Mouse (Mus musculus) MEL (cell line): ENCODE measurements around the gene Ntmt1. TPM values are rescaled to one million over a fixed set of nuclear protein-coding genes. Genes with fewer than 3 reads are reported as not detected.

Experiments used
- DNase-seq: peaks from one replicate; pipeline ENCODE4 v3.0.0; 2011; ENCODE audit warnings: low read depth, low spot score
- H3K27ac ChIP-seq: 2 replicates; pipeline ENCODE4 v1.5.1; 2012; ENCODE audit warnings: low read depth, mild to moderate bottlenecking, control low read depth, low read length, moderate library complexity; ENCODE audit not compliant: control insufficient read depth
- H3K27me3 ChIP-seq, 2 experiments: fragments of 150-350 bp in 1 of 2; sonication (generic) in 1 of 2; 2 replicates each; pipeline ENCODE4 v1.6.1; 2012; ENCODE audit warnings: low read length in 2 of 2, mild to moderate bottlenecking in 2 of 2, improper control_type of control experiment in 1 of 2, moderate library complexity in 1 of 2; ENCODE audit not compliant: insufficient read depth in 2 of 2, control insufficient read depth in 1 of 2
- H3K36me3 ChIP-seq, 2 experiments: 2 replicates each; pipeline ENCODE4 v1.6.1; 2012 to 2014; ENCODE audit warnings: low read length in 2 of 2, improper control_type of control experiment in 1 of 2, inconsistent platforms in 1 of 2, mild to moderate bottlenecking in 1 of 2; ENCODE audit not compliant: insufficient read depth in 2 of 2, control insufficient read depth in 1 of 2
- H3K4me1 ChIP-seq, 2 experiments: fragments of 150-350 bp in 1 of 2; sonication (generic) in 1 of 2; 2 replicates each; pipeline ENCODE4 v1.6.1; 2012; ENCODE audit warnings: low read length in 2 of 2, improper control_type of control experiment in 1 of 2, mild to moderate bottlenecking in 1 of 2; ENCODE audit not compliant: insufficient read depth in 2 of 2, control insufficient read depth in 1 of 2
- H3K4me3 ChIP-seq, 2 experiments: fragments of 150-350 bp in 1 of 2; sonication (generic) in 1 of 2; 2 replicates each; pipeline ENCODE4 v1.5.1; 2012; ENCODE audit warnings: low read depth in 2 of 2, low read length in 2 of 2, mild to moderate bottlenecking in 2 of 2, moderate library complexity in 2 of 2, control low read depth in 1 of 2, improper control_type of control experiment in 1 of 2; ENCODE audit not compliant: control insufficient read depth in 1 of 2, insufficient read depth in 1 of 2
- H3K79me2 ChIP-seq: 2 replicates; pipeline ENCODE4 v1.6.1; 2012; ENCODE audit warnings: mild to moderate bottlenecking, low read length, moderate library complexity; ENCODE audit not compliant: control insufficient read depth, poor library complexity, insufficient read depth
- H3K9ac ChIP-seq: 2 replicates; pipeline ENCODE4 v1.6.1; 2012; ENCODE audit warnings: low read depth, mild to moderate bottlenecking, control low read depth, low read length, moderate library complexity; ENCODE audit not compliant: control insufficient read depth, poor library complexity, severe bottlenecking
- H3K9me3 ChIP-seq: fragments of 150-350 bp; sonication (generic); replicated peaks from 2 replicates; pipeline ENCODE4 v1.6.1; 2012; ENCODE audit warnings: mild to moderate bottlenecking, low read length, improper control_type of control experiment, moderate library complexity; ENCODE audit not compliant: insufficient read depth
- BHLHE40 ChIP-seq: IDR thresholded peaks from 2 replicates; pipeline ENCODE4 v1.6.1; 2012; ENCODE audit warnings: low read depth, mild to moderate bottlenecking, inconsistent platforms, low read length, improper control_type of control experiment, borderline replicate concordance
- CHD1 ChIP-seq: IDR thresholded peaks from 2 replicates; pipeline ENCODE4 v1.6.1; 2012; ENCODE audit warnings: low read depth, mild to moderate bottlenecking, inconsistent platforms, low read length, improper control_type of control experiment
- CHD2 ChIP-seq: IDR thresholded peaks from 2 replicates; pipeline ENCODE4 v1.6.1; 2011; ENCODE audit warnings: low read length, improper control_type of control experiment
- EP300 ChIP-seq, 2 experiments: IDR thresholded peaks; 2 replicates each; pipeline ENCODE4 v1.6.1; 2011; ENCODE audit warnings: improper control_type of control experiment in 2 of 2, low read length in 2 of 2, low read depth in 1 of 2, mild to moderate bottlenecking in 1 of 2
- GABPA ChIP-seq: IDR thresholded peaks from 2 replicates; pipeline ENCODE4 v1.6.1; 2012; ENCODE audit warnings: low read depth, mild to moderate bottlenecking, inconsistent platforms, low read length, improper control_type of control experiment, moderate library complexity
- GATA1 ChIP-seq: IDR thresholded peaks from 2 replicates; pipeline ENCODE4 v1.6.1; 2011; ENCODE audit warnings: low read depth, low read length, improper control_type of control experiment
- JUND ChIP-seq: IDR thresholded peaks from 2 replicates; pipeline ENCODE4 v1.6.1; 2011; ENCODE audit warnings: low read depth, mild to moderate bottlenecking, improper control_type of control experiment, low read length
- KAT2A ChIP-seq: conservative IDR thresholded peaks from 2 replicates; pipeline ENCODE4 v1.6.1; 2012; ENCODE audit warnings: low read depth, low read length, improper control_type of control experiment, inconsistent platforms
- MAFK ChIP-seq: IDR thresholded peaks from 2 replicates; pipeline ENCODE4 v1.6.1; 2011; ENCODE audit warnings: low read depth, mild to moderate bottlenecking, low read length, improper control_type of control experiment, borderline replicate concordance
- MAX ChIP-seq: IDR thresholded peaks from 2 replicates; pipeline ENCODE4 v1.6.1; 2011; ENCODE audit warnings: low read length, improper control_type of control experiment
- MAZ ChIP-seq: IDR thresholded peaks from 2 replicates; pipeline ENCODE4 v1.6.1; 2012; ENCODE audit warnings: low read depth, mild to moderate bottlenecking, inconsistent platforms, low read length, improper control_type of control experiment
- MYB ChIP-seq: IDR thresholded peaks from 2 replicates; pipeline ENCODE4 v1.6.1; 2011; ENCODE audit warnings: mild to moderate bottlenecking, low read depth, low read length, improper control_type of control experiment
- MYC ChIP-seq: IDR thresholded peaks from 2 replicates; pipeline ENCODE4 v1.6.1; 2011; ENCODE audit warnings: low read depth, mild to moderate bottlenecking, low read length, improper control_type of control experiment, moderate library complexity
- NELFE ChIP-seq: IDR thresholded peaks from 2 replicates; pipeline ENCODE4 v1.6.1; 2011; ENCODE audit warnings: low read depth, low read length, improper control_type of control experiment
- POLR2AphosphoS2 ChIP-seq: IDR thresholded peaks from 2 replicates; pipeline ENCODE4 v1.6.1; 2011; ENCODE audit warnings: low read length, improper control_type of control experiment
- POLR2AphosphoS5 ChIP-seq: IDR thresholded peaks from 2 replicates; pipeline ENCODE4 v1.6.1; 2012; ENCODE audit warnings: low read depth, borderline replicate concordance, mild to moderate bottlenecking, inconsistent platforms, low read length, moderate library complexity, mixed read lengths
- RAD21 ChIP-seq: IDR thresholded peaks from 2 replicates; pipeline ENCODE4 v1.6.1; 2011; ENCODE audit warnings: mild to moderate bottlenecking, low read depth, low read length, improper control_type of control experiment
- RCOR1 ChIP-seq: IDR thresholded peaks from 2 replicates; pipeline ENCODE4 v1.6.1; 2012; ENCODE audit warnings: low read depth, mild to moderate bottlenecking, inconsistent platforms, low read length, improper control_type of control experiment
- SMC3 ChIP-seq: IDR thresholded peaks from 2 replicates; pipeline ENCODE4 v1.6.1; 2011; ENCODE audit warnings: low read depth, low read length, improper control_type of control experiment
- TBP ChIP-seq: IDR thresholded peaks from 2 replicates; pipeline ENCODE4 v1.8.0; 2011; ENCODE audit warnings: low read depth, low read length, improper control_type of control experiment
- UBTF ChIP-seq: IDR thresholded peaks from 2 replicates; pipeline ENCODE4 v1.6.1; 2012; ENCODE audit warnings: low read depth, mild to moderate bottlenecking, inconsistent platforms, low read length, improper control_type of control experiment, moderate library complexity, borderline replicate concordance; ENCODE audit not compliant: insufficient read depth
- USF1 ChIP-seq: IDR thresholded peaks from 2 replicates; pipeline ENCODE4 v1.6.1; 2014; ENCODE audit warnings: low read depth, mild to moderate bottlenecking, inconsistent platforms, low read length, improper control_type of control experiment, moderate library complexity
- USF2 ChIP-seq, 2 experiments: IDR thresholded peaks; 2 replicates each; pipeline ENCODE4 v1.6.1; 2011 to 2012; ENCODE audit warnings: improper control_type of control experiment in 2 of 2, low read length in 2 of 2, borderline replicate concordance in 1 of 2, inconsistent platforms in 1 of 2, low read depth in 1 of 2, mild to moderate bottlenecking in 1 of 2; ENCODE audit not compliant: insufficient read depth in 1 of 2
- ZC3H11A ChIP-seq: IDR thresholded peaks from 2 replicates; pipeline ENCODE4 v1.6.1; 2012; ENCODE audit warnings: low read depth, mild to moderate bottlenecking, inconsistent platforms, low read length, improper control_type of control experiment
- ZMIZ1 ChIP-seq: IDR thresholded peaks from 2 replicates; pipeline ENCODE4 v1.6.1; 2012; ENCODE audit warnings: low read depth, mild to moderate bottlenecking, inconsistent platforms, low read length, improper control_type of control experiment, moderate library complexity
- polyA plus RNA-seq, 2 experiments: library from polyadenylated mRNA; stranded (reverse) in 1 of 2; unstranded in 1 of 2; fragments of >175 nt in 1 of 2; fragments of >200 nt in 1 of 2; gene quantifications; 2 replicates each; pipeline versions ENCODE4 v1.2.1 to v1.2.4; 2012; ENCODE audit warnings: low replicate concordance in 2 of 2, low read depth in 1 of 2; ENCODE audit not compliant: insufficient read length in 2 of 2, insufficient read depth in 1 of 2, missing spikeins in 1 of 2
- total RNA-seq: library from RNA; depleted of rRNA; stranded (reverse); fragments of 300-350 nt; gene quantifications from 2 replicates; pipeline ENCODE4 v1.2.3, GENCODE M21; 2012

Gene Ntmt1
- total and polyA plus RNA-seq, 3 experiments = 58.9 to 83.2 TPM; not detected in 1

- H3K4me3 ChIP-seq = no peak overlapping the region
- no peaks in the 10 kb centered on the region for H3K4me1 ChIP-seq
- no peak for DNase-seq
- no peaks in the 10 kb centered on the region for H3K9me3 ChIP-seq
- H3K79me2 ChIP-seq = no peaks in the 10 kb centered on the region
- no peak overlapping the region for H3K9ac ChIP-seq
- H3K36me3 ChIP-seq = no peaks in the 10 kb centered on the region
- TF ChIP-seq MYB (no peak), KAT2A (no peak), ZC3H11A (no peak), MYC (no peak), POLR2AphosphoS2 (no peak), MAFK (no peak), BHLHE40 (no peak), GABPA (no peak), SMC3 (no peak), POLR2AphosphoS5 (no peak), CHD1 (no peak), MAZ (no peak), USF2 (IDR thresholded peaks at IDR 0.05; ENCODE audit: borderline replicate concordance in 1 of 2, insufficient read depth in 1 of 2, low read depth in 1 of 2, low read length in 2 of 2) (no peak), EP300 (IDR thresholded peaks at IDR 0.05; ENCODE audit: low read depth in 1 of 2, low read length in 2 of 2) (no peak), USF1 (no peak), JUND (no peak)
- H3K27ac ChIP-seq = no peak overlapping the region
- H3K27me3 ChIP-seq = peaks cover 4 to 7% of the 10 kb centered on the region in 2 experiments
These were observed 37.8 kb downstream of the Ntmt1 start for GRCm38 (mm10) chr2:30845152-30846070.

- no peaks in the 10 kb centered on the region for H3K9me3 ChIP-seq
- TF ChIP-seq CHD1 (no peak), GATA1 (no peak), POLR2AphosphoS2 (no peak), MAZ (no peak), ZMIZ1 (no peak), MAX (no peak), UBTF (no peak), RAD21 (no peak), TBP (no peak), CHD2 (no peak), NELFE (no peak), RCOR1 (no peak)
- no peak for DNase-seq
- no peak overlapping the region for H3K27ac ChIP-seq
- peaks cover 0 to 9% of the 10 kb centered on the region in 2 experiments; a peak in 3 of 4 replicates for H3K27me3 ChIP-seq
- H3K79me2 ChIP-seq = no peaks in the 10 kb centered on the region
- H3K36me3 ChIP-seq = no peaks in the 10 kb centered on the region
- no peak overlapping the region for H3K4me3 ChIP-seq
- no peaks in the 10 kb centered on the region for H3K4me1 ChIP-seq
- no peak overlapping the region for H3K9ac ChIP-seq
These were observed 38.6 kb downstream of the Ntmt1 start for GRCm38 (mm10) chr2:30846236-30846635.
